Mouse (Mus musculus) limb, embryonic 15.5 days (tissue): ENCODE measurements around the gene Cyfip1. TPM values are rescaled to one million over a fixed set of nuclear protein-coding genes. Genes with fewer than 3 reads are reported as not detected.
A peak's percentile ranks its signal among the peaks of the same experiment; 100 is the strongest.

Experiments used
- ATAC-seq: fragments of 200-750 bp; cut with Nextera tagmentation; 2 replicates; pipeline ENCODE4 v1.8.0; 2017; ENCODE audit warnings: low read depth, moderate TSS enrichment; ENCODE audit not compliant: insufficient number of reproducible peaks, low FRiP score, low TSS enrichment
- H3K27ac ChIP-seq: fragments of 300-500 bp; sonication (generic); 2 replicates; pipeline ENCODE4 v1.5.1; 2015; ENCODE audit warnings: moderate library complexity, mild to moderate bottlenecking, inconsistent platforms
- H3K27me3 ChIP-seq: fragments of 300-500 bp; sonication (generic); 2 replicates; pipeline ENCODE4 v1.6.1; 2015; ENCODE audit warnings: inconsistent platforms
- H3K36me3 ChIP-seq: fragments of 300-500 bp; sonication (generic); 2 replicates; pipeline ENCODE4 v1.6.1; 2015; ENCODE audit warnings: inconsistent platforms
- H3K4me1 ChIP-seq: fragments of 300-500 bp; sonication (generic); 2 replicates; pipeline ENCODE4 v1.6.1; 2015; ENCODE audit warnings: inconsistent platforms
- H3K4me2 ChIP-seq: fragments of 300-500 bp; sonication (generic); 2 replicates; pipeline ENCODE4 v1.6.1; 2015; ENCODE audit warnings: mild to moderate bottlenecking, inconsistent platforms
- H3K4me3 ChIP-seq: fragments of 300-500 bp; sonication (generic); 2 replicates; pipeline ENCODE4 v1.5.1; 2015; ENCODE audit warnings: mild to moderate bottlenecking, inconsistent platforms
- H3K9ac ChIP-seq: fragments of 300-500 bp; sonication (generic); 2 replicates; pipeline ENCODE4 v1.6.1; 2015; ENCODE audit warnings: inconsistent platforms
- H3K9me3 ChIP-seq: fragments of 300-500 bp; sonication (generic); 2 replicates; pipeline ENCODE4 v1.6.1; 2016; ENCODE audit warnings: inconsistent platforms
- WGBS: fragments of 180-500 bp; shearing (Covaris S2); methylation state at CpG from one replicate; pipeline ENCODE4 v1.1.7; 2015; 5-methylcytosine and 5-hydroxymethylcytosine counted together
- polyA plus RNA-seq: library from polyadenylated mRNA; unstranded; fragments of >200 nt; fragmentation: Nextera tagmentation; extraction: Ambion mirVana; gene quantifications from 2 replicates; pipeline ENCODE4 v1.2.1, GENCODE M21; 2015

Gene Cyfip1
- 115 and 118 TPM in 2 replicates for polyA plus RNA-seq

- peak within 1 kb of the TSS; percentile 96 for H3K9ac ChIP-seq
- H3K4me3 ChIP-seq: peak within 1 kb of the TSS; percentile 92
- H3K27me3 ChIP-seq: no peaks in the 10 kb centered on the region
- H3K4me1 ChIP-seq: peaks cover 11% of the 10 kb centered on the region; the same call in 1 of the 2 replicates
- no peaks in the 10 kb centered on the region for H3K36me3 ChIP-seq
- H3K27ac ChIP-seq: peak within 1 kb of the TSS; percentile 98
- peak within 1 kb of the TSS; percentile 61 for H3K4me2 ChIP-seq
- WGBS: 48% methylated on average over 7 of the region's 7 CpGs
- H3K9me3 ChIP-seq: no peaks in the 10 kb centered on the region
- no peak for ATAC-seq
Measured at GRCm38 (mm10) chr7:55841445-55841844, at the start of gene Cyfip1. Gene Cyfip1 (plus strand): TSS chr7:55841745.

GRCm38 (mm10) chr7:55792280-55792679 lies 49.3 kb upstream of the Cyfip1 start:
- peaks cover 14% of the 10 kb centered on the region for H3K36me3 ChIP-seq
- H3K27me3 ChIP-seq: no peaks in the 10 kb centered on the region
- no peak overlapping the region for H3K9ac ChIP-seq
- 60% methylated on average over 3 of the region's 3 CpGs for WGBS
- H3K27ac ChIP-seq: no peak overlapping the region
- no peaks in the 10 kb centered on the region for H3K9me3 ChIP-seq
- H3K4me1 ChIP-seq: peaks cover 12% of the 10 kb centered on the region
- H3K4me2 ChIP-seq: no peak overlapping the region
- H3K4me3 ChIP-seq: no peak overlapping the region
- no peak for ATAC-seq

GRCm38 (mm10) chr7:55793236-55793951 lies 48.2 kb upstream of the Cyfip1 start:
- ATAC-seq: no peak

DNA sequence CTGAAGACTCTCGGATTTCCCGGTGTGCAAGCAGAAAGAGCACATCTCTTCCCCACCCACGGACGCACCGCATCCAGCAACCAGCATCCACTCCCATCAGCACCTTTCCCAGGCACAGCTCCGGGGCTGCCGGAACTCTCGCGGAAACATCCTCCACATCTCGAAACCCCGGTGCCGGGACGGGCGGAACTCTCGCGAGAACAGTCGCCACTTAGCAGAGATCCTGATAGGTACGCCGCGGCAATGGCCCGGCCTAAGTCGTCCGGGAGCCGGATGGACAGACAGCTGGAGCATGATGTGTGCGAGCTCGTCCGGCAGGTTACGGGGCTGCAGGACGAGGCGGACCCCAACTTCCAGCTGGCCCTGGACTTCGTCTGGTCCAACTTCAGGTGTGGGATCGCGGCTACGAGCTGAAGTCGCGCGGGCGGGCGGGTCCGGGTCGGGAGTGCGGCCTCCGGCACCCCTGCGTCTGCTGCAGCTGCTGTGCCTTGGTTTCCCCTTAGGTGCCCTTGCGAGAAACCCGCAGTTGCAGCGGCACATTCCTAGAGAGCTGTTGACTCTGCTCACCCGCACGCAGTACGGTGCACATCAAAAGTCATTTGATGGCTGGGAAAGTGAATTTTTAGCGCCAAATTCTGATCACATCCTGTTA lies 47.5 kb upstream of the Cyfip1 start, which contains the start of gene Tubgcp5:
TSS of gene Tubgcp5 (plus strand) at position 203 of the 652 bp plus-strand sequence.
- Histone ChIP-seq H3K36me3 (peaks cover 24% of the 10 kb centered on the region), H3K27ac (peak within 1 kb of the TSS; percentile 85), H3K9me3 (no peaks in the 10 kb centered on the region), H3K4me2 (peak within 1 kb of the TSS; percentile 55), H3K27me3 (no peaks in the 10 kb centered on the region), H3K9ac (peak within 1 kb of the TSS; percentile 87), H3K4me1 (peaks cover 12% of the 10 kb centered on the region), H3K4me3 (peak within 1 kb of the TSS; percentile 70)
- WGBS: under 1% methylated on average over 51 of the region's 51 CpGs
- ATAC-seq: peak; percentile 97

More at GRCm38 (mm10) chr7:55793236-55793951, 48.2 kb upstream of the Cyfip1 start:
- H3K4me3 ChIP-seq: peak overlapping the region; percentile 70
- peaks cover 12% of the 10 kb centered on the region for H3K4me1 ChIP-seq
- no peaks in the 10 kb centered on the region for H3K27me3 ChIP-seq
- peaks cover 23% of the 10 kb centered on the region for H3K36me3 ChIP-seq
- no peaks in the 10 kb centered on the region for H3K9me3 ChIP-seq
- 32% methylated on average over 13 of the region's 13 CpGs for WGBS
- peak overlapping the region; percentile 55 for H3K4me2 ChIP-seq
- H3K9ac ChIP-seq: peak overlapping the region; percentile 87
- H3K27ac ChIP-seq: peak overlapping the region; percentile 85

DNA sequence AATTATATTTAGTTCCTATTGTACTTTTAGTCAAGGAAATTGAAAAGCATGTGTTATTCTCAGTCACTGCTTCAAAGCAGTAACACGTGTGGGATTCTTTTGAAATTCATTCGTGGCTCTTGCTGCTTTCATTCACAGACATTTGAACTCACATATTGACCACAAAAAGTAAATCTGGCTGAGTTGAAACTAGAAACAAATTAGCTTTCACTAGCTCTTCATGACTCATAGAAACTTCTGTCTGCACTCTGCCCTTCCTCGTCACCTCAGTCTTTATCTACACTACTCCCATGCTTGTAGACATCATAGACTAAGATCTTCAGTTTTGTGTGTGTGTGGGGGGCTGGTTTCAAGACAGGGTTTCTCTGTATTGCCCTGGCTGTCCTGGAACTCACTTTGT lies 41.6 kb upstream of the Cyfip1 start:
- ATAC-seq: no peak
- Histone ChIP-seq H3K9ac (no peak overlapping the region), H3K36me3 (peaks cover 68% of the 10 kb centered on the region), H3K27me3 (no peaks in the 10 kb centered on the region), H3K4me2 (no peak overlapping the region), H3K4me1 (peaks cover 3% of the 10 kb centered on the region; the same call in 1 of the 2 replicates), H3K27ac (no peak overlapping the region), H3K4me3 (no peak overlapping the region), H3K9me3 (no peaks in the 10 kb centered on the region)
- WGBS: 93% methylated on average over 3 of the region's 3 CpGs

- no peaks in the 10 kb centered on the region for H3K4me1 ChIP-seq
- no peaks in the 10 kb centered on the region for H3K9me3 ChIP-seq
- H3K27ac ChIP-seq: no peak overlapping the region
- H3K4me2 ChIP-seq: no peak overlapping the region
- H3K9ac ChIP-seq: no peak overlapping the region
- 94% methylated on average over 2 of the region's 2 CpGs for WGBS
- H3K36me3 ChIP-seq: peaks cover 78% of the 10 kb centered on the region
- no peak overlapping the region for H3K4me3 ChIP-seq
- no peak for ATAC-seq
- H3K27me3 ChIP-seq: no peaks in the 10 kb centered on the region
Measured at GRCm38 (mm10) chr7:55809967-55810366, 31.6 kb upstream of the Cyfip1 start.

DNA sequence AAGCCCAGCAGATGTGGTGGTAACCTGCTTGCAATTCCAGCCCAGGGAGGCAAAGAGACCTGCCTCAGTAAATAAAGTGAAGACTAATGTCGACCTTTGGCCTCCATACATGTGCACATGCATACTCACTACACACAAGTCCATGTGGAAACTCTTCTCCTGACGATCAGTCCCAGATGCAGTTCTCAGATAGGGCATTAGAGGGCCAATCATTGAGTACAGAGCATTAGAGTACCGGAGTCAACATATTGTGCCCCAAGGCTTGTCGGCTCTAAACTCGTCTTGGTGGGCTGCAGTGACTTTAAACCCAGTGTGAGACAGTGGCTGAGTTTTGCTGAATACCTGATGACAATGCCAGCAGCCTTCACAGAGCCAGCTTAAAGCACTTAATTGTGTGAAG lies 17.1 kb upstream of the Cyfip1 start:
- H3K36me3 ChIP-seq: peaks cover 83% of the 10 kb centered on the region
- ATAC-seq: no peak
- no peaks in the 10 kb centered on the region for H3K4me1 ChIP-seq
- H3K27ac ChIP-seq: no peak overlapping the region
- H3K27me3 ChIP-seq: no peaks in the 10 kb centered on the region
- 83% methylated on average over 5 of the region's 5 CpGs for WGBS
- no peak overlapping the region for H3K4me3 ChIP-seq
- no peak overlapping the region for H3K9ac ChIP-seq
- no peak overlapping the region for H3K4me2 ChIP-seq
- H3K9me3 ChIP-seq: no peaks in the 10 kb centered on the region

- Histone ChIP-seq H3K9me3 (no peaks in the 10 kb centered on the region), H3K9ac (no peak overlapping the region), H3K27me3 (no peaks in the 10 kb centered on the region), H3K36me3 (peaks cover 76% of the 10 kb centered on the region), H3K4me2 (no peak overlapping the region), H3K4me3 (no peak overlapping the region), H3K4me1 (no peaks in the 10 kb centered on the region), H3K27ac (no peak overlapping the region)
- ATAC-seq: no peak
- WGBS: 85% methylated on average over 9 of the region's 9 CpGs
Measured at GRCm38 (mm10) chr7:55827551-55827950, 14.0 kb upstream of the Cyfip1 start.

DNA sequence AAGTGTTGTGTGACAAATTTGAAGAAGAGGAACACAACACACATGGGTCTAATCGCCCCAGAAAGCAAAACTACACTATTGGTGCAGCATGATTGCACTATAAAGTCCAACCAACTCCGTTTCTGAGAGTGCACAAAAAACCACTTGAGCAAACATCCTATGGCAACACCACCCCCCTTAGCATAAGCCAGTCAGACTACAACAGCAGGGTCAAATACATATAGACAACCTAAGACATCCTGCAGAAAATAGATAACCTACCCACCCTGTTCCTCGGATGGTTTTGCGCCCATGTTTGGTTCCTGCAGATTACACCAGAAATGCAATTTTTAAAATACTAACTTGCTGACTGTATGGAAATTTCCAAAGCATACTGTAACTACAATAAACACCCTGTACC lies 4.7 kb upstream of the Cyfip1 start:
- H3K9me3 ChIP-seq: no peaks in the 10 kb centered on the region
- WGBS: 84% methylated on average over 4 of the region's 4 CpGs

DNA sequence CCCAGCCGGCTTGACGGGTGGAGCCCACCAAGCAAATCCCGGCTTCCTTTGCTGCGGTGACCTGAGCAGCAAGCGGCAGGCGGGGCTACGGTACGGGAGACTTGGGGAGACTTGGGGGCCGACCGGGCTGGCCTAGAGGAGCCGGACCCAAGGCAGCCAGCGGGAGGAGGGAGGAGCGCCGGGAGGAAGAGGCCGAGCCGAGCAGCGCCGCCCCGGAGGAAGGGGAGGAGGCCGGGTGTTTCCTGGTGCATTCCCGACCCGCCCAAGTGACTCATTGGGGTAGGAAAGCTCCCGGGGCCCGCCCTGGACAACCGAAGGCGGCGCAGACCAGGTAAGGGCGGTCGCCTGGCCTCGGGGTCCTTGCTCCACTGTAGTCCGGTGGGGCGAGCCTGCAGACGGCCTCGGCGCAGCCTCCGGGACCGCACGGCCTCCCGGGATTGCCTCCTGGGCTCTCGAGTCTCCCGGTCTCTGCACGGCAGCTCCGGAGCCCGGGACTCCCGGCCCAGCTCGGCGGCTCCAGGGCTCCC lies 495 bp downstream of the Cyfip1 start:
- whole genome bisulfite sequencing: under 1% methylated on average over 36 of the region's 47 CpGs
- no peaks in the 10 kb centered on the region for H3K36me3 ChIP-seq

More for the DNA sequence above, 4.7 kb upstream of the Cyfip1 start:
- ATAC-seq: no peak
- Histone ChIP-seq H3K4me2 (no peak overlapping the region), H3K27ac (no peak overlapping the region), H3K36me3 (peaks cover 11% of the 10 kb centered on the region), H3K27me3 (no peaks in the 10 kb centered on the region), H3K4me3 (no peak overlapping the region), H3K9ac (no peak overlapping the region), H3K4me1 (0 out of 2 replicates have a peak, but pooled peaks cover 6% of the 10 kb centered on the region)

GRCm38 (mm10) chr7:55842504-55843152 lies 1.1 kb downstream of the Cyfip1 start:
- Histone ChIP-seq H3K27me3 (no peaks in the 10 kb centered on the region), H3K9me3 (no peaks in the 10 kb centered on the region), H3K9ac (peak overlapping the region; percentile 96), H3K4me1 (peaks cover 16% of the 10 kb centered on the region; the same call in 1 of the 2 replicates), H3K4me2 (peak overlapping the region; percentile 61), H3K36me3 (no peaks in the 10 kb centered on the region), H3K4me3 (peak overlapping the region; percentile 92), H3K27ac (peak overlapping the region; percentile 98)
- WGBS: under 1% methylated on average over 40 of the region's 40 CpGs
- ATAC-seq: peak; percentile 57

More for the DNA sequence above, 495 bp downstream of the Cyfip1 start:
- Histone ChIP-seq H3K9ac (peak overlapping the region; percentile 96), H3K9me3 (no peaks in the 10 kb centered on the region), H3K4me2 (peak overlapping the region; percentile 61), H3K4me3 (peak overlapping the region; percentile 92), H3K27me3 (no peaks in the 10 kb centered on the region), H3K4me1 (peaks cover 16% of the 10 kb centered on the region; the same call in 1 of the 2 replicates), H3K27ac (peak overlapping the region; percentile 98)
- peak; percentile 95 for ATAC-seq
